Mouse (Mus musculus): Measurements from ENCODE around the gene Olfr1443. TPM values are rescaled to one million over a fixed set of nuclear protein-coding genes. Genes with fewer than 3 reads are reported as not detected.
"Not testable (repeated sequence)": the region's sequence is repeated elsewhere in the genome, so short reads cannot be mapped to it uniquely, and the experiment has no call there.

Olfr1443 gene
- polyA plus RNA-seq (2014; fragmentation: Nextera tagmentation; extraction: Ambion mirVana) = not detected in 2 replicates

- no peaks in the 10 kb centered on the region for H3K9me3 ChIP-seq (ENCODE audit: control insufficient read depth, low read length)
- no peaks in the 10 kb centered on the region for H3K36me3 ChIP-seq (ENCODE audit: control insufficient read depth, insufficient read depth, low read length)
- H3K27me3 ChIP-seq (ENCODE audit: control insufficient read depth, insufficient read depth, low read length) = no peaks in the 10 kb centered on the region
- no peak within 1 kb of the TSS for H3K27ac ChIP-seq (ENCODE audit: low read depth, low read length)
- no peak within 1 kb of the TSS for H3K4me2 ChIP-seq
- no peak within 1 kb of the TSS for H3K4me3 ChIP-seq (ENCODE audit: low read depth, low read length)
- ATAC-seq (ENCODE audit: low FRiP score) (no peak), DNase-seq (ENCODE audit: low spot score, missing footprints) (no peak)
- H3K4me1 ChIP-seq (ENCODE audit: control insufficient read depth, insufficient read depth, low read length) = no peaks in the 10 kb centered on the region
- H3K9ac ChIP-seq (ENCODE audit: low read length) = no peak within 1 kb of the TSS
- 68% methylated on average over 3 of the region's 3 CpGs for WGBS
Measured at GRCm38 (mm10) chr19:12677812-12678211, at the start of gene Olfr1443. TSS of gene Olfr1443 (plus strand) at chr19:12678112.

GRCm38 (mm10) chr19:12633176-12633575 lies 44.7 kb upstream of the Olfr1443 start, which contains the start of gene Glyat:
TSS of gene Glyat (plus strand) at chr19:12633308.
- DNase-seq (ENCODE audit: low spot score, missing footprints) = no peak
- WGBS = 72% methylated on average over 4 of the region's 4 CpGs

GRCm38 (mm10) chr19:12634259-12634658 lies 43.7 kb upstream of the Olfr1443 start:
- Histone ChIP-seq H3K27ac (ENCODE audit: low read depth, low read length) (no peak overlapping the region), H3K9ac (ENCODE audit: low read length) (no peak overlapping the region), H3K9me3 (ENCODE audit: control insufficient read depth, low read length) (no peaks in the 10 kb centered on the region), H3K4me3 (ENCODE audit: low read depth, low read length) (no peak overlapping the region), H3K36me3 (ENCODE audit: control insufficient read depth, insufficient read depth, low read length) (no peaks in the 10 kb centered on the region), H3K4me1 (ENCODE audit: control insufficient read depth, insufficient read depth, low read length) (no peaks in the 10 kb centered on the region), H3K4me2 (no peak overlapping the region), H3K27me3 (ENCODE audit: control insufficient read depth, insufficient read depth, low read length) (no peaks in the 10 kb centered on the region)
- no peak for ATAC-seq (ENCODE audit: low FRiP score)
- 93% methylated on average over 3 of the region's 3 CpGs for WGBS
- no peak for DNase-seq (ENCODE audit: low spot score, missing footprints)

More at GRCm38 (mm10) chr19:12633176-12633575, 44.7 kb upstream of the Olfr1443 start, which contains the start of gene Glyat:
- Histone ChIP-seq H3K9ac (ENCODE audit: low read length) (no peak within 1 kb of the TSS), H3K27me3 (ENCODE audit: control insufficient read depth, insufficient read depth, low read length) (no peaks in the 10 kb centered on the region), H3K4me2 (no peak within 1 kb of the TSS), H3K27ac (ENCODE audit: low read depth, low read length) (no peak within 1 kb of the TSS), H3K9me3 (ENCODE audit: control insufficient read depth, low read length) (no peaks in the 10 kb centered on the region), H3K4me1 (ENCODE audit: control insufficient read depth, insufficient read depth, low read length) (no peaks in the 10 kb centered on the region), H3K36me3 (ENCODE audit: control insufficient read depth, insufficient read depth, low read length) (no peaks in the 10 kb centered on the region), H3K4me3 (ENCODE audit: low read depth, low read length) (no peak within 1 kb of the TSS)
- no peak for ATAC-seq (ENCODE audit: low FRiP score)

- no peaks in the 10 kb centered on the region for H3K27me3 ChIP-seq (ENCODE audit: control insufficient read depth, insufficient read depth, low read length)
- no peak overlapping the region for H3K4me3 ChIP-seq (ENCODE audit: low read depth, low read length)
- no peak overlapping the region for H3K4me2 ChIP-seq
- DNase-seq (ENCODE audit: low spot score, missing footprints) (no peak), ATAC-seq (ENCODE audit: low FRiP score) (no peak)
- WGBS = 87% methylated on average over 4 of the region's 4 CpGs
- no peak overlapping the region for H3K9ac ChIP-seq (ENCODE audit: low read length)
- no peaks in the 10 kb centered on the region for H3K36me3 ChIP-seq (ENCODE audit: control insufficient read depth, insufficient read depth, low read length)
- no peaks in the 10 kb centered on the region for H3K4me1 ChIP-seq (ENCODE audit: control insufficient read depth, insufficient read depth, low read length)
- H3K9me3 ChIP-seq (ENCODE audit: control insufficient read depth, low read length) = no peaks in the 10 kb centered on the region
- H3K27ac ChIP-seq (ENCODE audit: low read depth, low read length) = no peak overlapping the region
Measured at GRCm38 (mm10) chr19:12634963-12635362, 42.9 kb upstream of the Olfr1443 start.

GRCm38 (mm10) chr19:12636863-12637262 lies 41.0 kb upstream of the Olfr1443 start:
- WGBS = 73% methylated on average over 3 of the region's 3 CpGs
- DNase-seq (ENCODE audit: low spot score, missing footprints) (no peak), ATAC-seq (ENCODE audit: low FRiP score) (no peak)
- no peak overlapping the region for H3K9ac ChIP-seq (ENCODE audit: low read length)
- H3K4me3 ChIP-seq (ENCODE audit: low read depth, low read length) = no peak overlapping the region
- H3K36me3 ChIP-seq (ENCODE audit: control insufficient read depth, insufficient read depth, low read length) = no peaks in the 10 kb centered on the region
- no peak overlapping the region for H3K4me2 ChIP-seq
- no peaks in the 10 kb centered on the region for H3K4me1 ChIP-seq (ENCODE audit: control insufficient read depth, insufficient read depth, low read length)
- H3K27ac ChIP-seq (ENCODE audit: low read depth, low read length) = no peak overlapping the region
- no peaks in the 10 kb centered on the region for H3K27me3 ChIP-seq (ENCODE audit: control insufficient read depth, insufficient read depth, low read length)
- H3K9me3 ChIP-seq (ENCODE audit: control insufficient read depth, low read length) = no peaks in the 10 kb centered on the region

GRCm38 (mm10) chr19:12638049-12638448 lies 39.9 kb upstream of the Olfr1443 start:
- Histone ChIP-seq H3K9ac (ENCODE audit: low read length) (no peak overlapping the region), H3K9me3 (ENCODE audit: control insufficient read depth, low read length) (no peaks in the 10 kb centered on the region), H3K4me1 (ENCODE audit: control insufficient read depth, insufficient read depth, low read length) (no peaks in the 10 kb centered on the region), H3K27me3 (ENCODE audit: control insufficient read depth, insufficient read depth, low read length) (no peaks in the 10 kb centered on the region), H3K36me3 (ENCODE audit: control insufficient read depth, insufficient read depth, low read length) (no peaks in the 10 kb centered on the region), H3K27ac (ENCODE audit: low read depth, low read length) (no peak overlapping the region), H3K4me2 (no peak overlapping the region), H3K4me3 (ENCODE audit: low read depth, low read length) (no peak overlapping the region)
- ATAC-seq (ENCODE audit: low FRiP score) = no peak
- no peak for DNase-seq (ENCODE audit: low spot score, missing footprints)
- 67% methylated on average over 1 of the region's 1 CpGs for WGBS

GRCm38 (mm10) chr19:12649511-12649910 lies 28.4 kb upstream of the Olfr1443 start:
- no peak overlapping the region for H3K27ac ChIP-seq (ENCODE audit: low read depth, low read length)
- DNase-seq (ENCODE audit: low spot score, missing footprints) (no peak), ATAC-seq (ENCODE audit: low FRiP score) (no peak)
- H3K27me3 ChIP-seq (ENCODE audit: control insufficient read depth, insufficient read depth, low read length) = no peaks in the 10 kb centered on the region
- H3K4me1 ChIP-seq (ENCODE audit: control insufficient read depth, insufficient read depth, low read length) = no peaks in the 10 kb centered on the region
- H3K36me3 ChIP-seq (ENCODE audit: control insufficient read depth, insufficient read depth, low read length) = no peaks in the 10 kb centered on the region
- no peak overlapping the region for H3K4me3 ChIP-seq (ENCODE audit: low read depth, low read length)
- H3K9ac ChIP-seq (ENCODE audit: low read length) = no peak overlapping the region
- no peak overlapping the region for H3K4me2 ChIP-seq
- H3K9me3 ChIP-seq (ENCODE audit: control insufficient read depth, low read length) = no peaks in the 10 kb centered on the region

GRCm38 (mm10) chr19:12666156-12666555 lies 11.8 kb upstream of the Olfr1443 start:
- no peak overlapping the region for H3K9ac ChIP-seq (ENCODE audit: low read length)
- no peaks in the 10 kb centered on the region for H3K4me1 ChIP-seq (ENCODE audit: control insufficient read depth, insufficient read depth, low read length)
- 69% methylated on average over 1 of the region's 1 CpGs for WGBS
- no peaks in the 10 kb centered on the region for H3K36me3 ChIP-seq (ENCODE audit: control insufficient read depth, insufficient read depth, low read length)
- no peak overlapping the region for H3K27ac ChIP-seq (ENCODE audit: low read depth, low read length)
- ATAC-seq (ENCODE audit: low FRiP score) (no peak), DNase-seq (ENCODE audit: low spot score, missing footprints) (no peak)
- no peak overlapping the region for H3K4me3 ChIP-seq (ENCODE audit: low read depth, low read length)
- H3K9me3 ChIP-seq (ENCODE audit: control insufficient read depth, low read length) = no peaks in the 10 kb centered on the region
- no peaks in the 10 kb centered on the region for H3K27me3 ChIP-seq (ENCODE audit: control insufficient read depth, insufficient read depth, low read length)
- H3K4me2 ChIP-seq = no peak overlapping the region

GRCm38 (mm10) chr19:12668601-12669000 lies 9.3 kb upstream of the Olfr1443 start:
- not testable (repeated sequence) for H3K27me3 ChIP-seq (ENCODE audit: control insufficient read depth, insufficient read depth, low read length); H3K9me3 ChIP-seq (ENCODE audit: control insufficient read depth, low read length); H3K4me3 ChIP-seq (ENCODE audit: low read depth, low read length); ATAC-seq (ENCODE audit: low FRiP score); H3K9ac ChIP-seq (ENCODE audit: low read length); H3K4me1 ChIP-seq (ENCODE audit: control insufficient read depth, insufficient read depth, low read length); H3K4me2 ChIP-seq; DNase-seq (ENCODE audit: low spot score, missing footprints); H3K27ac ChIP-seq (ENCODE audit: low read depth, low read length); H3K36me3 ChIP-seq (ENCODE audit: control insufficient read depth, insufficient read depth, low read length)
- WGBS = 90% methylated on average over 3 of the region's 3 CpGs

- no peak within 1 kb of the TSS for H3K9ac ChIP-seq (ENCODE audit: low read length)
- DNase-seq (ENCODE audit: low spot score, missing footprints) = no peak
- no peaks in the 10 kb centered on the region for H3K36me3 ChIP-seq (ENCODE audit: control insufficient read depth, insufficient read depth, low read length)
- H3K4me3 ChIP-seq (ENCODE audit: low read depth, low read length) = no peak within 1 kb of the TSS
- H3K27ac ChIP-seq (ENCODE audit: low read depth, low read length) = no peak within 1 kb of the TSS
- no peaks in the 10 kb centered on the region for H3K27me3 ChIP-seq (ENCODE audit: control insufficient read depth, insufficient read depth, low read length)
- H3K4me2 ChIP-seq = no peak within 1 kb of the TSS
- ATAC-seq (ENCODE audit: low FRiP score) = no peak
- H3K9me3 ChIP-seq (ENCODE audit: control insufficient read depth, low read length) = no peaks in the 10 kb centered on the region
- no peaks in the 10 kb centered on the region for H3K4me1 ChIP-seq (ENCODE audit: control insufficient read depth, insufficient read depth, low read length)
Measured at GRCm38 (mm10) chr19:12670139-12670538, 7.8 kb upstream of the Olfr1443 start, which contains the start of gene Olfr1442. TSS of gene Olfr1442 (plus strand) at chr19:12670439.

Data from midbrain, embryonic 11.5 days (tissue).